Mouse (Mus musculus) right cerebral cortex, postnatal 25 days (tissue): Measurements from ENCODE around the gene Galns.

Experiments used
- DNase-seq: peaks from one replicate; pipeline ENCODE4 v3.0.0; 2022

Gene Galns

GRCm38 (mm10) chr8:122531312-122531711 lies 80.0 kb downstream of the Galns start:
- DNase-seq, result no peak

GRCm38 (mm10) chr8:122529159-122529558 lies 82.1 kb downstream of the Galns start:
- no peak for DNase-seq
